Mouse (Mus musculus): ENCODE measurements around the gene B4galt5.

The B4galt5 gene

GRCm38 (mm10) chr2:167348376-167349282 is at the start of gene B4galt5:
B4galt5 (minus strand) TSS chr2:167349183.
- in situ Hi-C loops (cut with MboI; ENCODE audit: unreplicated experiment in 2 of 2): loop anchor here in 1 of 2 experiments (5.0 kb wide), 2 partner anchors 69 to 71 kb away; no protein-coding TSS in a partner anchor

- in situ Hi-C loops (cut with MboI; ENCODE audit: unreplicated experiment in 2 of 2): loop anchor here in 1 of 2 experiments (10.0 kb wide), 1 partner anchor 92 kb away; no protein-coding TSS in a partner anchor
Measured at GRCm38 (mm10) chr2:167396420-167396819, 47.4 kb upstream of the B4galt5 start.

GRCm38 (mm10) chr2:167394426-167394825 is 45.4 kb upstream of the B4galt5 start:
- in situ Hi-C loops (cut with MboI; ENCODE audit: unreplicated experiment in 2 of 2): loop anchor here in 1 of 2 experiments (10.0 kb wide), 1 partner anchor 90 kb away; no protein-coding TSS in a partner anchor

DNA sequence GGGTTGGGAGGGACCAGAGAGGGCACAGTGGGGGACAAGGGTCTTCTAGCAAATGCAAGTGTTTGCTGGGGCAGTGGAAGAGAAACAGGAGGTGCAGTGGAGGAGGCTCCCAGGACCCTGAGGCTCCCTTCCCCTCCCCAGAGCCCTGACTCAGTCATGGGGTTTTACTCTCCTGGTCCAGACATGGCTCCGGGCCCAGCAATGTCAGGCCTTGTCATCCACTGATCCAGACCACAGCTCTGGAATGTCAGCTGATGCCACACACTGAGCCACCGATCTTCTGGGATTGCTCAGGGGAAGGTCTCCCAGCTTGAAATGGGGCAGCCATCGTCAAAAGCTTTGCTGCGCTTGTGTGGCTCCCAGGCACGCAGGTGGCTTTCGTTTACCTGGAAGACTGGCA is 38.0 kb upstream of the B4galt5 start:
- in situ Hi-C loops (cut with MboI; ENCODE audit: unreplicated experiment in 2 of 2): no loop called here

- in situ Hi-C loops (cut with MboI; ENCODE audit: unreplicated experiment in 2 of 2): no loop called here
Measured at GRCm38 (mm10) chr2:167386456-167386855, 37.5 kb upstream of the B4galt5 start.

GRCm38 (mm10) chr2:167383666-167384083 is 34.7 kb upstream of the B4galt5 start:
- in situ Hi-C loops (cut with MboI; ENCODE audit: unreplicated experiment in 2 of 2): no loop called here

- in situ Hi-C loops (cut with MboI; ENCODE audit: unreplicated experiment in 2 of 2): no loop called here
Measured at GRCm38 (mm10) chr2:167382389-167382788, 33.4 kb upstream of the B4galt5 start.

DNA sequence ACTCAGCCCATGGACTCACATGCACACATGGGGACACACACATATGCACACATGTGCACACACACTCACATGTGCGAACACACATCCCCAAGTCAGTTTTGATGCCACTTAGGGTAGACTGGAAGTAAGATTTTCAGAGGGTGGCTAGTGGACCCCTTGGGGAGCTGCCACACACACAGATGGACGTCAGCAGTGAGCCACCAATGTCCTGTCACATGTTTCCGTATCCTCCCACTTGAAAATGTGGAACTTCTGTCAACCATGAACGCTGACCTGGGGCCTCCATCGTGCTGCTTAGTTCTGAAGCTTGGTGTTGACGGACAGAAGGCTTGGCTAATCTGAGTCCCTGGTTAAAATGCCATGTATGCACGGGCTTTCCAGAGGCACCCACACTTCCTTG is 32.6 kb upstream of the B4galt5 start:
- in situ Hi-C loops (cut with MboI; ENCODE audit: unreplicated experiment in 2 of 2): no loop called here

- in situ Hi-C loops (cut with MboI; ENCODE audit: unreplicated experiment in 2 of 2): no loop called here
Measured at GRCm38 (mm10) chr2:167380615-167381285, 31.8 kb upstream of the B4galt5 start.

DNA sequence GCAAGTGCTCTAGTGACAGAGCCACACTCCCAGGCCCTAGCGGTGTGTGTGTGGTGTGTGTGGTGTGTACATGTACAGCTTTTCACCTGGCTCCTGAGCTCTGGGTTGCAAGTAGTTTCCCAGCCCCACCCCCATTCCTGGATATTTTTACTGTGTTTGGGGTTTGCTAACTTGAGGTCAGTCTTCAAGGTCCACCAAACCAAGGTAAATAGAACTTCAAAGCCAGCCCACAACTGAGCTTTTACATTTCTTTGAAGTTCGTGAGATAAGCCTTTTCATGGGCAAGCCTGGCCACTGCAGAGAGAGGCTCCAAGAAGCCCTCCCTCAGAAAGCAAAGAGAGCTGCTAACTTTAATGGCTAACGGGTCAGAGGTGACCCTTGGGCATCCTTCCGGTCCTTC is 30.0 kb upstream of the B4galt5 start:
- in situ Hi-C loops (cut with MboI; ENCODE audit: unreplicated experiment in 2 of 2): no loop called here

DNA sequence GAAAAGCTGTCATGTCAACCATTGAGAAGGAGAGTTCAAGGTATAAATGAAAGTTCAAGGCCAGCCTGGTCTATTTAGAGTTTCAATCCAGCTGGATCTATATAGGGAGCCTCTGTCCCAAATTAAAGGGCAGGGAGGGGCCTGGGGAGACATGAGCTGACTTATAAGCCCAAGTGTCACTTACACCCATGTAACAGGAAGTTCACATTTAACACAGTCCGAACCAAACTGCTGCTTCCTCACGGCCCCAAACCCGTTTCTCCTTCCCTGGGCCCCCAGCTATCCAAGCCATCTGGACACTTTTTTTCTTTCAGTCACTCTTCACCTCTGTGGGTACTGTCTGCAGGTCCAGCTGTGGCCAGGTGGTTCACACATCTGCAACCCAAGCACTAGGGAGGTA is 28.7 kb upstream of the B4galt5 start:
- in situ Hi-C loops (cut with MboI; ENCODE audit: unreplicated experiment in 2 of 2): no loop called here

DNA sequence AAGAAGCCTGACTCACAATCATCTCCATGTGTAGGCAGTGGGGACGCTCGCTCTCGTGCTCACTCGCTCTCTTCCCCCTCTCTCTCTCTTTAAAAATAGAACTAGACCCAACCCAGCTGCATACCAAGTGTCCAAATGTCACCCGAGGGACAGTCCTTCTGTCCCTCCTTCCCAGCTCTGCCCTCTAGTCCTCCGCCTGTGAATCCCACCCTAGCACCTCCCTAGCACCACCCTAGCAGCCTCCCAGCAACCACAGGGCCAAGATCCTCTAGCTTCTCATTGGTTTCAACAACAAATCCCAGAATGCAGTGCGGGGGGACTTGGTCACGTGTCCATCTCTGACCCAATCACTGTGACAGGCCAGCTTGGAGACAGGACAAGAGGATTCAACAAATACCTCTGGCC is 27.2 kb upstream of the B4galt5 start:
- in situ Hi-C loops (cut with MboI; ENCODE audit: unreplicated experiment in 2 of 2): no loop called here

DNA sequence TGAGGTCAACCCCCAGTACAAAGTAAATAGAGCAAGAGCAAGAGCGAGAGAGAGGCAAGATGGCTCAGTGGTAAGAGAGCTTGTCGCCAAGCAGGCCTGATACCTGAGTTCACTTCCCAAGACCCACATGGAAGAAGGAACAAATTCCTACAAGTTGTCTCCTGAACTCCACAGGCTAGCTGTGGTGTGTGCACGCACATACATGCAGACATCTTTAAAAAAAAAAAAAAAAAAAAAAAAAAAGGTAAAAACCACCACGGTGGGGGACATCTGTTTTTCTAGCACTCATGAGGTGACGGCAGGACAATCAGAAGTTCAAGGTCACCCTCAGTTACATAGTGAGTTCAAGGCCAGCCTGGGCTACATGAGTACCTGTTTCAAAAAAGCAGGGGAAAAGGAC is 26.7 kb upstream of the B4galt5 start:
- in situ Hi-C loops (cut with MboI; ENCODE audit: unreplicated experiment in 2 of 2): no loop called here

DNA sequence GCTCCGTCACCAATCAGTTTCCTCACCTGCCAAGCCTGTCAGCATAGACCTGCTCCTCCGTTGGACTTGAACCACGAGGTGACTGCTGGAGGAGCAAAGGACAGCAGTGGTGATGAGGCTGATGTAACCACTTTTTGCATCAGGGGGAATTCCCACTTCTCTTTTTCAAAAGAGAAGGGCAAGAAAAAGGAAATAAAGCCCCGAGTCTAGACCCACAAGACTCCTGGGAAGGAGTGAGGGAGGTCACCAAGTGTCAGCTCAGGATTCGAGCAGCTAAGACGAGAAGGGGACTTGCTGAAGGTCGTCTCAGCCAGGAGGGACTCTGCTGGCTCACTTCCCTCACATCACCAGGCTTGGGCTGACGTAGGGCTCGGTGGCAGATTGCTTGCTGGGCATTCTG is 26.2 kb upstream of the B4galt5 start:
- in situ Hi-C loops (cut with MboI; ENCODE audit: unreplicated experiment in 2 of 2): no loop called here

DNA sequence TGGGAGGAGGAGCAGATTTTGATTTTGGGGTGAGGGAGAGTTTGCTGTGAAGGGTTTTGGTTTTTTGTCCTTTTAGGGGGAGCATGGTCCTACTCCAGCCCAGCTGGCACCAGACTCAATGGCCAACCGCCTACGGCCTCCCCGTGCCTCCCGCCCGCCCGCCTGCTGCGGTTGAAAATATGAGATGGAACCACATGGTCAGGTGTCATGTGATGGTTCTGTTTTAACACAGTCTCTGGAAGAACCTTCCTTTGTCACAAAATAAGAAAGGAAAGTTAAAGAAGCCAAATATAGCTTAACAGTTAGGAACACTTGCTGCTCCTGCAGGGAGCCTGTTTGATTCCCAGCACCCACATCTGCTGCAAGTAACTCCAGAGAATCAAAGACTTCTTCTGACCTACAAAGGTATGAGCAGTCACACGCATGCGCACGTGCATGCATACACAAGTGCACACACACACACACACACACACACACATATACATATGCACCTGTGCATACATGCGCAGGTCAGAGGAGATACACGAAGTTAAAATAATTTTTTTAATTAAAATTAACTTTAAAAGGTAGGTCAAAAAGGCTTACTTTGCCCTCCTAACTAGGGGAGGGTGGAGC is 25.3 kb upstream of the B4galt5 start:
- in situ Hi-C loops (cut with MboI; ENCODE audit: unreplicated experiment in 2 of 2): no loop called here

- in situ Hi-C loops (cut with MboI; ENCODE audit: unreplicated experiment in 2 of 2): no loop called here
Measured at GRCm38 (mm10) chr2:167373266-167373665, 24.3 kb upstream of the B4galt5 start.

- in situ Hi-C loops (cut with MboI; ENCODE audit: unreplicated experiment in 2 of 2): no loop called here
Measured at GRCm38 (mm10) chr2:167371506-167371905, 22.5 kb upstream of the B4galt5 start.

GRCm38 (mm10) chr2:167368328-167368727 is 19.3 kb upstream of the B4galt5 start:
- in situ Hi-C loops (cut with MboI; ENCODE audit: unreplicated experiment in 2 of 2): no loop called here

GRCm38 (mm10) chr2:167367777-167368281 is 18.8 kb upstream of the B4galt5 start:
- in situ Hi-C loops (cut with MboI; ENCODE audit: unreplicated experiment in 2 of 2): no loop called here

GRCm38 (mm10) chr2:167367325-167367724 is 18.3 kb upstream of the B4galt5 start:
- in situ Hi-C loops (cut with MboI; ENCODE audit: unreplicated experiment in 2 of 2): no loop called here

- in situ Hi-C loops (cut with MboI; ENCODE audit: unreplicated experiment in 2 of 2): no loop called here
Measured at GRCm38 (mm10) chr2:167365063-167365462, 16.1 kb upstream of the B4galt5 start.
